Mouse (Mus musculus): ENCODE results near the gene Zfp668. TPM values are rescaled to one million over a fixed set of nuclear protein-coding genes. Genes with fewer than 3 reads are reported as not detected.

Zfp668 gene
- total RNA-seq (2014; rRNA removed), result 25.8 and 26.2 TPM in 2 replicates
- polyA plus RNA-seq (2015; fragmentation: Nextera tagmentation; extraction: Ambion mirVana), result 21.8 and 22.4 TPM in 2 replicates

GRCm38 (mm10) chr7:127876467-127877348, at the start of gene Zfp668:
Zfp668 (minus strand) TSS chr7:127876828.
- no peaks in the 10 kb centered on the region for H3K9me3 ChIP-seq (ENCODE audit: low read length)
- H3K4me1 ChIP-seq (ENCODE audit: insufficient read depth, low read length), result peaks cover 15% of the 10 kb centered on the region
- H3K4me2 ChIP-seq (ENCODE audit: low read depth, low read length), result peak within 1 kb of the TSS; percentile 75
- peak within 1 kb of the TSS; percentile 92 for H3K4me3 ChIP-seq (ENCODE audit: low read length)
- peaks cover 33% of the 10 kb centered on the region for H3K36me3 ChIP-seq (ENCODE audit: insufficient read depth, low read length)
- WGBS, result under 1% methylated on average over 60 of the region's 60 CpGs
- H3K27ac ChIP-seq, result peak within 1 kb of the TSS; percentile 99
- ATAC-seq (peak; percentile 67), DNase-seq (ENCODE audit: low spot score) (peak; percentile 97)
- TF ChIP-seq CTCF (IDR thresholded peaks at IDR 0.05; ENCODE audit: low read depth), result no peak
- H3K9ac ChIP-seq (replicated peaks; ENCODE audit: low read length), result peak within 1 kb of the TSS; percentile 92
- no peaks in the 10 kb centered on the region for H3K27me3 ChIP-seq (ENCODE audit: insufficient read depth, low read length)

DNA sequence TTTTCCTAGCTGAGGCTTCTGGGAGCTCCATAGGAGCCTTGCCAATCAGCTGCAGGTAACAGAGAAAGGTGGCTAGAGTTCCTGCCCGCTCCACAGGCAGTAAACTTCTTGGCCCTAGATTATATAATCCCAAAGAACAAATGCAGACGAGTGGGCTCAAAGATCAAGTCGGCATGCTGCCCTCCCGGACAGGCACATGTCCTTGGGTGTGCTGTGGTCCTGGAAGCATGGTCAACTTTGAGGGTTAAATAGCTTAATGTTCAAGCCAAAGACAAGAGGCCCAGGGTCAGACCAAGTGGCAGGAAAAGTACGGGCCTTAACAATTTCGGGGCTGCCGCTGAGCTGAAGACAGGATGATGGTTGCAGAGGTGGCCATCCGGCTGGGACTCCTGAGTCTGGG, 49.4 kb upstream of the Zfp668 start:
- TF ChIP-seq CTCF (IDR thresholded peaks at IDR 0.05; ENCODE audit: low read depth), result no peak
- Histone ChIP-seq H3K27ac (no peak overlapping the region), H3K4me1 (ENCODE audit: insufficient read depth, low read length) (peaks cover 3% of the 10 kb centered on the region; the same call in 1 of the 2 replicates), H3K9ac (replicated peaks; ENCODE audit: low read length) (no peak overlapping the region), H3K27me3 (ENCODE audit: insufficient read depth, low read length) (peaks cover 9% of the 10 kb centered on the region; the same call in 1 of the 2 replicates), H3K4me2 (ENCODE audit: low read depth, low read length) (no peak overlapping the region), H3K4me3 (ENCODE audit: low read length) (no peak overlapping the region), H3K36me3 (ENCODE audit: insufficient read depth, low read length) (peaks cover 9% of the 10 kb centered on the region; the same call in 1 of the 2 replicates), H3K9me3 (ENCODE audit: low read length) (no peaks in the 10 kb centered on the region)
- no peak for ATAC-seq
- DNase-seq (ENCODE audit: low spot score), result no peak
- WGBS, result 91% methylated on average over 8 of the region's 8 CpGs

GRCm38 (mm10) chr7:127925252-127925651, 48.6 kb upstream of the Zfp668 start:
- TF ChIP-seq CTCF (IDR thresholded peaks at IDR 0.05; ENCODE audit: low read depth), result no peak
- Histone ChIP-seq H3K9ac (replicated peaks; ENCODE audit: low read length) (no peak overlapping the region), H3K36me3 (ENCODE audit: insufficient read depth, low read length) (peaks cover 9% of the 10 kb centered on the region; the same call in 1 of the 2 replicates), H3K4me1 (ENCODE audit: insufficient read depth, low read length) (peaks cover 3% of the 10 kb centered on the region; the same call in 1 of the 2 replicates), H3K27me3 (ENCODE audit: insufficient read depth, low read length) (peaks cover 8% of the 10 kb centered on the region; the same call in 1 of the 2 replicates), H3K27ac (no peak overlapping the region), H3K4me2 (ENCODE audit: low read depth, low read length) (no peak overlapping the region), H3K4me3 (ENCODE audit: low read length) (no peak overlapping the region), H3K9me3 (ENCODE audit: low read length) (no peaks in the 10 kb centered on the region)
- DNase-seq (ENCODE audit: low spot score), result no peak
- ATAC-seq, result no peak
- WGBS, result 73% methylated on average over 5 of the region's 5 CpGs

DNA sequence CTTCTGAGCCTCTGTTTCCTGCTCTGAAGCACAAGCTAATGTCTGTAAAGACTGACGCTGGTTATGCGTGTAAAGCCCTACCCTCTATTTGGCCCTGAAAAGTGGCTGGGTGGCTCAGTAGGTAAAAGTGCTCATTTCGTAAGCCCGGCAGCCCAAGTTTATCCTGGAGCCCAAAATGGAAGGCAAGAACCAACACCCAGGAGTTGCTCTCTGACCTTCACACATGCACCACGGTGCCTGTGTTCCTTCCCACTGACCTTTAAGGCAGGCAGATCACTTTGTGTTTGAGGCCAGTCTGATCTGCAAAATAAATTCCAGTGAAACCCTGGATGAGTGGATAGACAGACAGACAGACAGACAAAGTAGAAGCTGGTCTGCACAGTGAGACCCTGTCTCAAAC, 47.1 kb upstream of the Zfp668 start:
- Histone ChIP-seq H3K9ac (replicated peaks; ENCODE audit: low read length) (no peak overlapping the region), H3K9me3 (ENCODE audit: low read length) (no peaks in the 10 kb centered on the region), H3K36me3 (ENCODE audit: insufficient read depth, low read length) (peaks cover 9% of the 10 kb centered on the region; the same call in 1 of the 2 replicates), H3K4me3 (ENCODE audit: low read length) (no peak overlapping the region), H3K4me1 (ENCODE audit: insufficient read depth, low read length) (no peaks in the 10 kb centered on the region), H3K4me2 (ENCODE audit: low read depth, low read length) (no peak overlapping the region), H3K27ac (no peak overlapping the region), H3K27me3 (ENCODE audit: insufficient read depth, low read length) (no peaks in the 10 kb centered on the region)
- WGBS, result 92% methylated on average over 5 of the region's 5 CpGs
- no peak for ATAC-seq
- TF ChIP-seq CTCF (IDR thresholded peaks at IDR 0.05; ENCODE audit: low read depth), result no peak
- no peak for DNase-seq (ENCODE audit: low spot score)

GRCm38 (mm10) chr7:127922451-127923275, 46.0 kb upstream of the Zfp668 start:
- Histone ChIP-seq H3K9me3 (ENCODE audit: low read length) (no peaks in the 10 kb centered on the region), H3K9ac (replicated peaks; ENCODE audit: low read length) (no peak overlapping the region), H3K27me3 (ENCODE audit: insufficient read depth, low read length) (no peaks in the 10 kb centered on the region), H3K4me1 (ENCODE audit: insufficient read depth, low read length) (no peaks in the 10 kb centered on the region), H3K4me2 (ENCODE audit: low read depth, low read length) (no peak overlapping the region), H3K36me3 (ENCODE audit: insufficient read depth, low read length) (peaks cover 9% of the 10 kb centered on the region; the same call in 1 of the 2 replicates), H3K4me3 (ENCODE audit: low read length) (no peak overlapping the region), H3K27ac (no peak overlapping the region)
- DNase-seq (ENCODE audit: low spot score), result no peak
- 83% methylated on average over 6 of the region's 6 CpGs for WGBS
- no peak for ATAC-seq
- no peak for TF ChIP-seq CTCF (IDR thresholded peaks at IDR 0.05; ENCODE audit: low read depth)

- no peak overlapping the region for H3K27ac ChIP-seq
These were observed 44.9 kb upstream of the Zfp668 start for GRCm38 (mm10) chr7:127921516-127921915.

More at GRCm38 (mm10) chr7:127921516-127921915, 44.9 kb upstream of the Zfp668 start:
- 63% methylated on average over 8 of the region's 8 CpGs for WGBS
- H3K9ac ChIP-seq (replicated peaks; ENCODE audit: low read length), result no peak overlapping the region
- H3K4me1 ChIP-seq (ENCODE audit: insufficient read depth, low read length), result no peaks in the 10 kb centered on the region
- ATAC-seq, result no peak
- H3K9me3 ChIP-seq (ENCODE audit: low read length), result no peaks in the 10 kb centered on the region
- no peak overlapping the region for H3K4me2 ChIP-seq (ENCODE audit: low read depth, low read length)
- TF ChIP-seq CTCF (IDR thresholded peaks at IDR 0.05; ENCODE audit: low read depth), result peak; percentile 38; the same call in 1 of the 2 replicates
- H3K27me3 ChIP-seq (ENCODE audit: insufficient read depth, low read length), result no peaks in the 10 kb centered on the region
- no peak overlapping the region for H3K4me3 ChIP-seq (ENCODE audit: low read length)
- peaks cover 9% of the 10 kb centered on the region; the same call in 1 of the 2 replicates for H3K36me3 ChIP-seq (ENCODE audit: insufficient read depth, low read length)
- peak; percentile 18 for DNase-seq (ENCODE audit: low spot score)
